Mouse (Mus musculus) MEL (cell line): ENCODE results near the gene Pikfyve. TPM values are rescaled to one million over a fixed set of nuclear protein-coding genes. Genes with fewer than 3 reads are reported as not detected.
A peak's percentile ranks its signal among the peaks of the same experiment; 100 is the strongest.

Experiments
- DNase-seq: peaks from one replicate; pipeline ENCODE4 v3.0.0; 2011; ENCODE audit warnings: low read depth, low spot score
- H3K27ac ChIP-seq: 2 replicates; pipeline ENCODE4 v1.5.1; 2012; ENCODE audit warnings: low read depth, mild to moderate bottlenecking, control low read depth, low read length, moderate library complexity; ENCODE audit not compliant: control insufficient read depth
- H3K27me3 ChIP-seq, 2 experiments: fragments of 150-350 bp in 1 of 2; sonication (generic) in 1 of 2; 2 replicates each; pipeline ENCODE4 v1.6.1; 2012; ENCODE audit warnings: low read length in 2 of 2, mild to moderate bottlenecking in 2 of 2, improper control_type of control experiment in 1 of 2, moderate library complexity in 1 of 2; ENCODE audit not compliant: insufficient read depth in 2 of 2, control insufficient read depth in 1 of 2
- H3K36me3 ChIP-seq, 2 experiments: 2 replicates each; pipeline ENCODE4 v1.6.1; 2012 to 2014; ENCODE audit warnings: low read length in 2 of 2, improper control_type of control experiment in 1 of 2, inconsistent platforms in 1 of 2, mild to moderate bottlenecking in 1 of 2; ENCODE audit not compliant: insufficient read depth in 2 of 2, control insufficient read depth in 1 of 2
- H3K4me1 ChIP-seq, 2 experiments: fragments of 150-350 bp in 1 of 2; sonication (generic) in 1 of 2; 2 replicates each; pipeline ENCODE4 v1.6.1; 2012; ENCODE audit warnings: low read length in 2 of 2, improper control_type of control experiment in 1 of 2, mild to moderate bottlenecking in 1 of 2; ENCODE audit not compliant: insufficient read depth in 2 of 2, control insufficient read depth in 1 of 2
- H3K4me3 ChIP-seq, 2 experiments: fragments of 150-350 bp in 1 of 2; sonication (generic) in 1 of 2; 2 replicates each; pipeline ENCODE4 v1.5.1; 2012; ENCODE audit warnings: low read depth in 2 of 2, low read length in 2 of 2, mild to moderate bottlenecking in 2 of 2, moderate library complexity in 2 of 2, control low read depth in 1 of 2, improper control_type of control experiment in 1 of 2; ENCODE audit not compliant: control insufficient read depth in 1 of 2, insufficient read depth in 1 of 2
- H3K79me2 ChIP-seq: 2 replicates; pipeline ENCODE4 v1.6.1; 2012; ENCODE audit warnings: mild to moderate bottlenecking, low read length, moderate library complexity; ENCODE audit not compliant: control insufficient read depth, poor library complexity, insufficient read depth
- H3K9ac ChIP-seq: 2 replicates; pipeline ENCODE4 v1.6.1; 2012; ENCODE audit warnings: low read depth, mild to moderate bottlenecking, control low read depth, low read length, moderate library complexity; ENCODE audit not compliant: control insufficient read depth, poor library complexity, severe bottlenecking
- H3K9me3 ChIP-seq: fragments of 150-350 bp; sonication (generic); replicated peaks from 2 replicates; pipeline ENCODE4 v1.6.1; 2012; ENCODE audit warnings: mild to moderate bottlenecking, low read length, improper control_type of control experiment, moderate library complexity; ENCODE audit not compliant: insufficient read depth
- BHLHE40 ChIP-seq: IDR thresholded peaks from 2 replicates; pipeline ENCODE4 v1.6.1; 2012; ENCODE audit warnings: low read depth, mild to moderate bottlenecking, inconsistent platforms, low read length, improper control_type of control experiment, borderline replicate concordance
- CHD2 ChIP-seq: IDR thresholded peaks from 2 replicates; pipeline ENCODE4 v1.6.1; 2011; ENCODE audit warnings: low read length, improper control_type of control experiment
- E2F4 ChIP-seq: IDR thresholded peaks from 2 replicates; pipeline ENCODE4 v1.6.1; 2011; ENCODE audit warnings: low read depth, low read length, improper control_type of control experiment, borderline replicate concordance
- EP300 ChIP-seq, 2 experiments: IDR thresholded peaks; 2 replicates each; pipeline ENCODE4 v1.6.1; 2011; ENCODE audit warnings: improper control_type of control experiment in 2 of 2, low read length in 2 of 2, low read depth in 1 of 2, mild to moderate bottlenecking in 1 of 2
- GATA1 ChIP-seq: IDR thresholded peaks from 2 replicates; pipeline ENCODE4 v1.6.1; 2011; ENCODE audit warnings: low read depth, low read length, improper control_type of control experiment
- JUND ChIP-seq: IDR thresholded peaks from 2 replicates; pipeline ENCODE4 v1.6.1; 2011; ENCODE audit warnings: low read depth, mild to moderate bottlenecking, improper control_type of control experiment, low read length
- KAT2A ChIP-seq: conservative IDR thresholded peaks from 2 replicates; pipeline ENCODE4 v1.6.1; 2012; ENCODE audit warnings: low read depth, low read length, improper control_type of control experiment, inconsistent platforms
- MAX ChIP-seq: IDR thresholded peaks from 2 replicates; pipeline ENCODE4 v1.6.1; 2011; ENCODE audit warnings: low read length, improper control_type of control experiment
- MAZ ChIP-seq: IDR thresholded peaks from 2 replicates; pipeline ENCODE4 v1.6.1; 2012; ENCODE audit warnings: low read depth, mild to moderate bottlenecking, inconsistent platforms, low read length, improper control_type of control experiment
- MEF2A ChIP-seq: IDR thresholded peaks from 2 replicates; pipeline ENCODE4 v1.6.1; 2014; ENCODE audit warnings: low read depth, mild to moderate bottlenecking, inconsistent platforms, low read length, improper control_type of control experiment; ENCODE audit not compliant: poor library complexity, insufficient replicate concordance, severe bottlenecking; ENCODE audit errors: extremely low read depth
- MYB ChIP-seq: IDR thresholded peaks from 2 replicates; pipeline ENCODE4 v1.6.1; 2011; ENCODE audit warnings: mild to moderate bottlenecking, low read depth, low read length, improper control_type of control experiment
- NELFE ChIP-seq: IDR thresholded peaks from 2 replicates; pipeline ENCODE4 v1.6.1; 2011; ENCODE audit warnings: low read depth, low read length, improper control_type of control experiment
- NRF1 ChIP-seq: IDR thresholded peaks from 2 replicates; pipeline ENCODE4 v1.6.1; 2014; ENCODE audit warnings: low read depth, mild to moderate bottlenecking, inconsistent platforms, low read length, improper control_type of control experiment, moderate library complexity; ENCODE audit not compliant: poor library complexity, insufficient read depth, severe bottlenecking
- POLR2A ChIP-seq, 2 experiments: IDR thresholded peaks; 2 replicates each; pipeline ENCODE4 v1.6.1; 2011 to 2012; ENCODE audit warnings: low read length in 2 of 2, mild to moderate bottlenecking in 2 of 2, control low read depth in 1 of 2, improper control_type of control experiment in 1 of 2, low read depth in 1 of 2, moderate library complexity in 1 of 2; ENCODE audit not compliant: control insufficient read depth in 1 of 2, insufficient read depth in 1 of 2, poor library complexity in 1 of 2
- POLR2AphosphoS5 ChIP-seq: IDR thresholded peaks from 2 replicates; pipeline ENCODE4 v1.6.1; 2012; ENCODE audit warnings: low read depth, borderline replicate concordance, mild to moderate bottlenecking, inconsistent platforms, low read length, moderate library complexity, mixed read lengths
- RCOR1 ChIP-seq: IDR thresholded peaks from 2 replicates; pipeline ENCODE4 v1.6.1; 2012; ENCODE audit warnings: low read depth, mild to moderate bottlenecking, inconsistent platforms, low read length, improper control_type of control experiment
- SIN3A ChIP-seq: IDR thresholded peaks from 2 replicates; pipeline ENCODE4 v1.6.1; 2012; ENCODE audit warnings: low read length, improper control_type of control experiment, inconsistent platforms
- TAL1 ChIP-seq: IDR thresholded peaks from 2 replicates; pipeline ENCODE4 v1.6.1; 2012; ENCODE audit warnings: mild to moderate bottlenecking, inconsistent platforms, low read length, moderate library complexity, mixed read lengths
- TBP ChIP-seq: IDR thresholded peaks from 2 replicates; pipeline ENCODE4 v1.8.0; 2011; ENCODE audit warnings: low read depth, low read length, improper control_type of control experiment
- TCF12 ChIP-seq: IDR thresholded peaks from 2 replicates; pipeline ENCODE4 v1.6.1; 2014; ENCODE audit warnings: low read depth, mild to moderate bottlenecking, inconsistent platforms, low read length, improper control_type of control experiment, moderate library complexity
- UBTF ChIP-seq: IDR thresholded peaks from 2 replicates; pipeline ENCODE4 v1.6.1; 2012; ENCODE audit warnings: low read depth, mild to moderate bottlenecking, inconsistent platforms, low read length, improper control_type of control experiment, moderate library complexity, borderline replicate concordance; ENCODE audit not compliant: insufficient read depth
- USF1 ChIP-seq: IDR thresholded peaks from 2 replicates; pipeline ENCODE4 v1.6.1; 2014; ENCODE audit warnings: low read depth, mild to moderate bottlenecking, inconsistent platforms, low read length, improper control_type of control experiment, moderate library complexity
- USF2 ChIP-seq, 2 experiments: IDR thresholded peaks; 2 replicates each; pipeline ENCODE4 v1.6.1; 2011 to 2012; ENCODE audit warnings: improper control_type of control experiment in 2 of 2, low read length in 2 of 2, borderline replicate concordance in 1 of 2, inconsistent platforms in 1 of 2, low read depth in 1 of 2, mild to moderate bottlenecking in 1 of 2; ENCODE audit not compliant: insufficient read depth in 1 of 2
- ZKSCAN1 ChIP-seq: IDR thresholded peaks from 2 replicates; pipeline ENCODE4 v1.6.1; 2012; ENCODE audit warnings: low read depth, mild to moderate bottlenecking, inconsistent platforms, low read length, improper control_type of control experiment, moderate library complexity
- polyA plus RNA-seq, 2 experiments: library from polyadenylated mRNA; stranded (reverse) in 1 of 2; unstranded in 1 of 2; fragments of >175 nt in 1 of 2; fragments of >200 nt in 1 of 2; gene quantifications; 2 replicates each; pipeline versions ENCODE4 v1.2.1 to v1.2.4; 2012; ENCODE audit warnings: low replicate concordance in 2 of 2, low read depth in 1 of 2; ENCODE audit not compliant: insufficient read length in 2 of 2, insufficient read depth in 1 of 2, missing spikeins in 1 of 2
- total RNA-seq: library from RNA; depleted of rRNA; stranded (reverse); fragments of 300-350 nt; gene quantifications from 2 replicates; pipeline ENCODE4 v1.2.3, GENCODE M21; 2012

Gene Pikfyve
- total and polyA plus RNA-seq, 3 experiments: 11.5 to 13.3 TPM; not detected in 1

GRCm38 (mm10) chr1:65204299-65204698 lies 17.8 kb downstream of the Pikfyve start:
- Histone ChIP-seq H3K27me3 (no peaks in the 10 kb centered on the region), H3K4me3 (no peak overlapping the region), H3K79me2 (no peaks in the 10 kb centered on the region; the same call in 1 of the 2 replicates), H3K9ac (no peak overlapping the region), H3K4me1 (no peaks in the 10 kb centered on the region), H3K27ac (no peak overlapping the region), H3K9me3 (no peaks in the 10 kb centered on the region), H3K36me3 (peaks cover 3 to 14% of the 10 kb centered on the region in 2 experiments; a peak in 2 of 4 replicates)
- DNase-seq: no peak
- TF ChIP-seq GATA1 (peak; percentile 43), UBTF (no peak), MAX (no peak), RCOR1 (no peak), TCF12 (peak; percentile 59; the same call in 1 of the 2 replicates), USF1 (no peak), NELFE (no peak), EP300 (IDR thresholded peaks at IDR 0.05; ENCODE audit: low read depth in 1 of 2, low read length in 2 of 2) (peak; percentile 49 to 59; a peak in 3 of 4 replicates), MYB (no peak), MEF2A (no peak), TAL1 (peak; percentile 21; the same call in 1 of the 2 replicates), SIN3A (no peak)

- H3K36me3 ChIP-seq: peaks cover 0 to 2% of the 10 kb centered on the region in 2 experiments; a peak in 2 of 4 replicates
- TF ChIP-seq KAT2A (no peak), TBP (0 out of 2 replicates have a peak, but pooled peaks have one; percentile 37), BHLHE40 (no peak)
- TF ChIP-seq, all 39 proteins: peak for 1
- H3K4me1 ChIP-seq: no peaks in the 10 kb centered on the region
These were observed 26.7 kb downstream of the Pikfyve start for GRCm38 (mm10) chr1:65213214-65213613.

GRCm38 (mm10) chr1:65217567-65217966 lies 31.1 kb downstream of the Pikfyve start:
- Histone ChIP-seq H3K9me3 (no peaks in the 10 kb centered on the region), H3K4me3 (no peak overlapping the region), H3K27ac (no peak overlapping the region), H3K9ac (no peak overlapping the region), H3K36me3 (peaks cover 0 to 10% of the 10 kb centered on the region in 2 experiments; a peak in 2 of 4 replicates), H3K27me3 (no peaks in the 10 kb centered on the region), H3K4me1 (no peaks in the 10 kb centered on the region), H3K79me2 (no peaks in the 10 kb centered on the region)
- no peak for DNase-seq
- TF ChIP-seq USF2 (IDR thresholded peaks at IDR 0.05; ENCODE audit: borderline replicate concordance in 1 of 2, insufficient read depth in 1 of 2, low read depth in 1 of 2, low read length in 2 of 2) (no peak), TBP (no peak), CHD2 (no peak), JUND (no peak), EP300 (IDR thresholded peaks at IDR 0.05; ENCODE audit: low read depth in 1 of 2, low read length in 2 of 2) (no peak), POLR2AphosphoS5 (no peak), KAT2A (no peak), NRF1 (no peak), MEF2A (no peak), UBTF (no peak), ZKSCAN1 (no peak), MAX (no peak), USF1 (no peak), E2F4 (no peak), NELFE (no peak), MAZ (no peak), TCF12 (no peak), POLR2A (IDR thresholded peaks at IDR 0.05; ENCODE audit: control insufficient read depth in 1 of 2, insufficient read depth in 1 of 2, low read depth in 1 of 2, low read length in 2 of 2, poor library complexity in 1 of 2) (no peak)

More at GRCm38 (mm10) chr1:65213214-65213613, 26.7 kb downstream of the Pikfyve start:
- no peaks in the 10 kb centered on the region for H3K27me3 ChIP-seq
- H3K27ac ChIP-seq: no peak overlapping the region
- no peak overlapping the region for H3K4me3 ChIP-seq
- DNase-seq: peak; percentile 40
- no peaks in the 10 kb centered on the region for H3K9me3 ChIP-seq
- H3K79me2 ChIP-seq: no peaks in the 10 kb centered on the region
- H3K9ac ChIP-seq: no peak overlapping the region
